In the genomic region with DNA sequence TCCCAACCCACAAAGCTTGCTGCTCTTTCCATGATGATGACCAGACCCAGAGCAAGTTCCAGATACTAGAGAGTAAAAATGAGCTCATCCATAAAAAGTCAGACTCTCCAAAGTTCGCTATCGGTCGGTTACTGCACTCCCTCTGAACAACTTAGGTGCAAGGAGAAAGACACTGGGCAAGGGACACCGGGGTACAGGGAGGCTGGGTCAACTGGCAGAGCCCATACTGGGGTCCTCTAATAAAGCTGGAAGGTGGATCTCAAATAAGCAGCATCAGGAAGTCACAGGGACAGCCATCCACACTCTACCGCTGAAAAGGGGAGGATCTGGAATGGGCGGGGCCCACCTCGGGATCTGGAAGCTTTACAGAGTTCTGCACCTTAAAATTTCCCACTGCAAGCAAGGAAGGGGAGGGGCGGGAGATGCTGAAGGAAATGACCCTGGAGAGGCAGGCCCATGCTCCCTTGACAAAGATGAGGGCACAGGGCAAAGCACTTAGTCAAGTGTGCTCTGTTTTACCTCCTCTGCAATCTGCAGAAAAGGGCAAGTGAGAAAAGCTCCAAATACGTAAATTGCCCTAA, we compare ENCODE assay signal across 8 mouse cellular contexts. TPM values are rescaled to one million over a fixed set of nuclear protein-coding genes. Genes with fewer than 3 reads are reported as not detected.
DNase-seq lines count a peak whose midpoint lies in the region; ATAC-seq lines count a peak whose summit lies in the region.

No protein-coding gene starts in this region.

- peak overlapping the region; percentile 11; the same call in 1 of the 2 replicates for H3K9ac ChIP-seq in hindbrain, embryonic 16.5 days (ENCODE audit: low read depth, low read length)
- H3K9ac ChIP-seq in liver, embryonic 13.5 days = no peak overlapping the region

- whole genome bisulfite sequencing in hindbrain, embryonic 16.5 days = 35% methylated on average over 9 of the region's 9 CpGs
- 30% methylated on average over 9 of the region's 9 CpGs for WGBS in liver, embryonic 13.5 days (ENCODE audit: insufficient replicate concordance)

- no peaks in the 10 kb centered on the region for H3K36me3 ChIP-seq in hindbrain, embryonic 16.5 days (ENCODE audit: control insufficient read depth, insufficient read depth, low read length)
- no peaks in the 10 kb centered on the region for H3K36me3 ChIP-seq in liver, embryonic 13.5 days

- no peak for ATAC-seq in hindbrain, embryonic 16.5 days
- no peak for ATAC-seq in liver, embryonic 13.5 days (ENCODE audit: low read depth)
- ATAC-seq in erythroid progenitor cell, adult 5-6 weeks (replicated peaks; ENCODE audit: low FRiP score, poor library complexity, severe bottlenecking) = no peak
- ATAC-seq in cerebellum, adult (ENCODE audit: insufficient number of reproducible peaks, low FRiP score, low TSS enrichment) = no peak

- peaks cover 1% of the 10 kb centered on the region; the same call in 1 of the 2 replicates for H3K27me3 ChIP-seq in hindbrain, embryonic 16.5 days (replicated peaks; ENCODE audit: control insufficient read depth, insufficient read depth, low read length)
- peaks cover 53% of the 10 kb centered on the region for H3K27me3 ChIP-seq in liver, embryonic 13.5 days

- peaks cover 11% of the 10 kb centered on the region for H3K4me1 ChIP-seq in hindbrain, embryonic 16.5 days (ENCODE audit: control insufficient read depth, insufficient read depth, low read depth, low read length)
- H3K4me1 ChIP-seq in liver, embryonic 13.5 days (replicated peaks) = peaks cover 3% of the 10 kb centered on the region; the same call in 1 of the 2 replicates

- DNase-seq in Muller cell, postnatal 12 days (ENCODE audit: inconsistent ontology term) = peak; percentile 20
- peak; percentile 33 for DNase-seq in embryo, embryonic 9.5 days (ENCODE audit: extremely low spot score)
- DNase-seq in liver, embryonic 13.5 days = no peak
- no peak for DNase-seq in ovary, postnatal 36 days (ENCODE audit: low spot score)
- no peak for DNase-seq in thymus, postnatal 36 days

- H3K27ac ChIP-seq in hindbrain, embryonic 16.5 days (ENCODE audit: low read depth, low read length) = no peak overlapping the region
- no peak overlapping the region for H3K27ac ChIP-seq in liver, embryonic 13.5 days

- H3K4me2 ChIP-seq in hindbrain, embryonic 16.5 days (ENCODE audit: low read length) = peak overlapping the region; percentile 97
- peak overlapping the region; percentile 23; the same call in 1 of the 2 replicates for H3K4me2 ChIP-seq in liver, embryonic 13.5 days

- H3K9me3 ChIP-seq in hindbrain, embryonic 16.5 days (ENCODE audit: control insufficient read depth, low read length) = no peaks in the 10 kb centered on the region
- H3K9me3 ChIP-seq in liver, embryonic 13.5 days (replicated peaks) = no peaks in the 10 kb centered on the region

- H3K4me3 ChIP-seq in hindbrain, embryonic 16.5 days (ENCODE audit: low read length) = peak overlapping the region; percentile 89
- peak overlapping the region; percentile 61 for H3K4me3 ChIP-seq in liver, embryonic 13.5 days (replicated peaks)

RNA-seq across cellular contexts. Expression of gene Fzd1, which starts 3.0 kb away (rescaled TPM):
- 7.5 and 9.1 TPM in 2 replicates for polyA plus RNA-seq in hindbrain, embryonic 16.5 days (2015; fragmentation: Nextera tagmentation; extraction: Ambion mirVana)
- 3.7 and 4.3 TPM in 2 replicates for polyA plus RNA-seq in liver, embryonic 13.5 days (2015; fragmentation: Nextera tagmentation; extraction: Ambion mirVana)
- not detected in 2 replicates for total RNA-seq in erythroid progenitor cell, adult 5-6 weeks (2015; ENCODE audit: low replicate concordance)
- total RNA-seq in erythroid progenitor cell, adult 5-6 weeks (2017; ENCODE audit: low replicate concordance) = not detected in 2 replicates

Comparison
In these comparisons a context has a peak if more than half of its experiments do, and no peak if none do; other contexts are left out.
1. DNase-seq: peak in Muller cell, postnatal 12 days (single experiment) and embryo, embryonic 9.5 days (single experiment); none in liver, embryonic 13.5 days (single experiment), ovary, postnatal 36 days (single experiment) and thymus, postnatal 36 days (0 of 2).